Mouse (Mus musculus) fibroblast of lung, adult 2 months (primary cell): ENCODE data around the gene Rtn4ip1.

Experiments used
- DNase-seq: peaks from one replicate; pipeline ENCODE4 v3.0.0-alpha.2; 2011; ENCODE audit warnings: low read depth

Gene Rtn4ip1

DNA sequence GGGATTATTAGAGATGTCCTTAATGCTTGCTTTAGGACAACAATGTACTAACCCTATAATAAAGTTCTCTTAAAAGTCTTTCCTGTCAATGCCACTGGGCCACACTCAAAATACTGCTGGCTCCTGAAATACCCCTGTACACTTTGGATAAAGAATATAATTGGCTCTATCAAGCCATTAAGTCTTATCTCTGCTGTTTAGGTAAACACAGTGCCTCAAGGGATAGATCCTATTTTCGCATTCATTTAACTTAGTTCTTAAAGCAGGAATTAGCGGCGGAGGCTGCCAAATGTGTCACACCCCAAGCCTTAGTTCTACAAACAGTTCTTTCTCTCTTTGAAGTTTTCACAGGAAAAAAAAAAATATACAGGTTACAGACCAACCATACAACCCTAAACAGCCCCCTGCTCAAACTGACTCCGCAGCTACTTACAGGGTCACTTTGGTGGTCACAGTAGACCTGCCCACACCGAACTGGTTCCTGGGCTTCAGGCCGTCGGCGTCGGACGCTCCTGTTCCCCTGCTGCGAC is 101.5 kb downstream of the Rtn4ip1 start:
- no peak for DNase-seq

DNA sequence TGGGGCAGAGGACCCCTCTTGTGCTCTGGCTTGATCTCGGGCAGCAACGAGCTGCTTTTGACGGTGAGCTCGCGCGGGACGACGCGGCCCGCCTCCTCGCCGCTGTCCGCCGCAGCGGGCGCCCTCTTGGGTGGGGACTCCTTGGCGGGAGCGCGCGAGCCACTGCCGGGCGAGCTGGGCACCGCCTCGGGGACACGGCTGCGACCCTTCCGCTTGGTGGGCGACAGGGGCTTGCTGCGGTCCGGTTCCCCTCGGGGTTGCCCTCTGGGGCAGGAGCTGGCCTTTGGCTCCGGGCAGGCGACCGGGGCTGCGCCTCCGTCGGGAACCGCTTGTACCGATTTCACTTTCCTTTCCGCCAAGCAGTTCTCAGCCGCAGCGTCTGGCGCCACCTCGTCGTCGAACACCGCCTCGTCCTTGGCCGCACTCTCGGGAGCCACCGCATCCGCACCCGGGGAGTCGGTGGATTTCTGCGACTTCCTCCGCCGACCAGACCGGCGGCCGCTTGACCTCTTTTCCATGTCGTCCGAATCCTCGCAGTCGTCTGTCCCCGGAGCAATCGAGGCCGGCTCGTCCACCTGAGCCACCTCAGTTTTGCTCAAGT is 102.0 kb downstream of the Rtn4ip1 start:
- DNase-seq = no peak

DNA sequence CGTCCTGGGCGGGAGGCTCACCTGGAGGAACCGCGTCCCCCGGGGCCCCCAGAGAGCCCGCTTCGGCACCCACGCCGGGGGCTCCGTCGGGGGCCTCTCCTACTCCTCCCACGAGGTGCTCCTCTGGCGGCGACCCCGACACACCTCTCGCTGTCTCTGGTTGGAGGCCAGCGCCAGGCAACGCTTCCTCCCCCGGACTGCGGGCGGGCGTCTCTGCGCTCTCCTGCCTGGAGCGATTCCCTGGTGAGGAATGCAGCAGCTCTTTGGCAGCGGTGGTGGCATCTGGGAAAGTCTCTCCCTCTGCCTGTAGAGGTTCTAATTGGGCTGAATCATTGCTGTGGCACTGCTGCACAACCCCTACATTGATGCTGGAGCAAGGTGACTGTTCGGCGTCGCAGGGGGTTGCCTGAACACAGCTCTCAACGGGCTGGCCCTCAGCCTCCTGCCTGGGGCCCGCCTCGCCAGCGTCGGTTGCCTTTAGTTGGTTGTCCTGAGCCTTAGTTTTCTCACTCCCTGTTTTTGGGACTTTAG is 102.7 kb downstream of the Rtn4ip1 start:
- peak; percentile 64 for DNase-seq

DNA sequence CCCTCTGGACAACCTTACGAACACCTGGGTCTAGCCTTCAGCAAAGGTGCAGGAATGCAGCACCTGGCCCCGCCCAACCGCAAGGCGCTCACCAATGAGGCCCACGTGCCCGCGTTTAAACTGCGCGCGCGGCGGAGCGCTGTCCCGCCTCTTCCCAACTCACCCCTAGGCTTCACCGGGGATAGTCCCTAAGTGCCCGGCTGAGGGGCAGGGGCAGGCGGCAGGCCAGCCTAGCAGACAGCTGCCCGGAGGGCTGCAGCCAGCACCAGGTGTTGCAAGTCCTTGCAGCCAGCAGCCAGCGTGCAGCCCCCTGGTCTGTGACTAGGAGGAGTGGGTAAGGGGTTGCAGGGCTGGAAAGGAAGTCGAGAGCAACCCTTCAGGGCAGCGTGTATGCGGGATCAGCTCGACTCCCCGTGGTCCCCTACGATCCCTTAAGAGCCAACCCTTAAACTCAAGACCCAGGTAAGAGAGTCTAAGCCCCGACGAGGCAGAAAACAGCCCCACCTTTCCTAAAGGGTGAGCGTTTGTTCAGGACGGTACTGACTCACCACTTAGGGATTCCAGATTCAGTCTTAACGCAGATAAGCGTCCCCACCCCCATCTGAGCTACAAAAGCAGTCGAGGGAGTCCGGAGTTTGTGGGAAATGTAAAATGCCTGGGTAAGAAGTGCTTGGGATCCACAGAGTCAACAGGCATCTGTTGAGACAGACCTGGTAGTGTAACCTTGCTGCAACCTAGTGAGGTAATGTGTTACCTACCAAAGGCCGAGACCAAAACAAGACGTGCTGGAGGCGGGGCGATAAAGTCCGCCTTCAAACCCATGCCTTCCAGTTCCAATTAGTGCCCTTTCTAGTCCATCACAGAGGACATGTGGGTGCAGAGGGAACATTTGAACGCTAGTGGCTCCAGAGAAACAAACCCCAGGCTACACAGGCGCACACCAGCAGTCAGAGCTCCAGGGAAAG is 104.4 kb downstream of the Rtn4ip1 start:
- DNase-seq = peak; percentile 55
